Mouse (Mus musculus) urinary bladder, postnatal 14 days (tissue): ENCODE results near the gene Adk.

Experiments
- DNase-seq: peaks from one replicate; pipeline ENCODE4 v3.0.0; 2021; ENCODE audit warnings: low spot score

Gene Adk

GRCm38 (mm10) chr14:21052112-21052780, at the start of gene Adk, which contains the start of gene Ap3m1:
Adk (plus strand) TSS chr14:21052574.
Ap3m1 (minus strand) TSS chr14:21052508.
- peak; percentile 93 for DNase-seq

- no peak for DNase-seq
These were observed 38.5 kb upstream of the Adk start for GRCm38 (mm10) chr14:21013800-21014334.

DNA sequence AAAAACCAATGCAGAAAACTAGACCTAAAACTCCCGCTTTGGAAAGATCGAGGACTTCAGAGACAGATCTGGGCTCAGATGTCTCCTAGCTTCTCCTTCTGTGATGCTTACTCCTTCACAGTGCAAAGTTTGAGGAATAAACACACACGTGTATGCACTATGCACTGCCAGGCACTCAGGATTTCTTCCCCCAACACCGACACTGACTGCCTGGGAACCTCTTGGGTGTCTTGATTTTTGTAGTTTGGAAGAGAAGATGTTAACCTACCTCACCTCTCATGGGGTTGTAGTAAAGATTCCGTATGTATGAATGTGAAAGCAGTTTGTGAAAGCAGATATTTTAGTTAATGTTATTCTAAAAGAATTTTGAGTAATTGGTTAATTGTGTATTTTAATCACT, 34.5 kb upstream of the Adk start:
- DNase-seq, result no peak

DNA sequence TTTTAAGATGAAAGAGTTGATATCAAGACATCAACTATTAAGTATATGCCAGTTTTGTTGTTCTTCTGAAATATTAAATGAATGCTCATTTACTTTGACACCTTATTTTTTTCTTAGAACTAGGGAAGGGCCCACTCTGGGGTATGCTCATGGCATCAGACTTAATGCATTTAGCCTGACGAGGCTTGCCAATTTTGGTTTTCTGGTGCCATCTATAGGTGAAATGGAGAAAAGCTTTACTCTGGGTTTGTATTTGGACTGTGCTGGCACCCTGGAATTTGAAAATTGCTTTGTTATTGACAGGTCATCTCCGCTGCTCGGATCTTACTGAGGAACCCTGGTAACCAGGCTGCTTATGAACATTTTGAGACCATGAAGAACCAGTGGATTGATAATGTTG, 33.4 kb upstream of the Adk start:
- DNase-seq, result no peak

- DNase-seq, result no peak
These were observed 31.9 kb upstream of the Adk start for GRCm38 (mm10) chr14:21020435-21020834.

DNA sequence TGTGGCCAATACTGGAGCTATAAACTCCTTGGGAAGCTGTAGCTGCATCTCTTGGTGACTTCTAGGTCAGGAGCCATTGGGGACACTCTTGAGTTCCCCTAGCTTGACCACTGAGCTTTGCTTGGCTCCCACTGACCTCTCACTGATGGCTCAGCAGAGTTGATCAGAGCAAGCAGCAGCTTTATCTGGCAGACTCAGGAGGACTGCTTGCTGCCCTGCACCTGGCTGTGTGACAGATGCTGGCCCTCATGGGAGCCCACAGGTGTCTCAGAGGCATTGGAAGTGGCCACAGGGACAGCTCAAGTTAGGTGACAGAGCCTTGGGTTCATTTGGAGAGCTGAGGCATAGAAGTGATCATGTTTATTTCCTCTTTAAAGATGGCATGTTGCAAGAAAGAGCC, 24.8 kb upstream of the Adk start:
- DNase-seq, result no peak

- DNase-seq, result no peak
These were observed 23.2 kb upstream of the Adk start for GRCm38 (mm10) chr14:21029025-21029659.

DNA sequence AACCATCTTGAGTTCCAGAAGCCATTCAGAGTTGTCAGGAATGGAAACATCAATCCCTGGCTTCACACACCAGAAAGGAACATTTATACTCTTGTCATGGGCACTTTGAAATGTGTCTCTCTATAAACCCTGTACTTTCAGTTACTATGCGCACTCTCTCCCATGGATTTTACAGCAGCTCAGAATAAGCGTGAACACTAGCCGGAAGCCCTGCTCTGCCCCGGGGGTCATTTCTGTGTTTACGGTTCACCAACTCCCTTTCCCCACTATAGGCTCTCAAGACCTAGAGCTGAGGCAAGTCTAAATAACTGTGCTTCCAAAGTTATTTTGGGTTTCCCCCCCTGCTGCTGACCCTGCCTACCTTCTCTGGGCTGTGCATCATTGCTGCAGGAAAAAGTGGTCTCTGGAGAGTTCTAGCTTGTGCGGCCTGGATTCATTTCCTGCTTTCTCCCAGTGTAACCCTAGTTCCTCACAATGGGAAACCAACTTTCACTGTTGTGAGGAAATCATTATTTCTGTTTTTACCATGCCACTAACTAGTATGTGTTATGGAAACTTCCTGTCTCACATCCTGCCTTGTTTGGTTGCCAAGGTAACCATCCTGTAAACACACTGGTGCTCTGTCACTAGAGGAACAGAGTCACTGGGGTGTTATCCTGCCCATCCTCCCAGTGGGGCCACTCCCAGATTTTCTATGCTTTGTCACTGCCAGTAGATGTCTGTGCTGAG, 20.4 kb upstream of the Adk start:
- DNase-seq, result peak; percentile 8

DNA sequence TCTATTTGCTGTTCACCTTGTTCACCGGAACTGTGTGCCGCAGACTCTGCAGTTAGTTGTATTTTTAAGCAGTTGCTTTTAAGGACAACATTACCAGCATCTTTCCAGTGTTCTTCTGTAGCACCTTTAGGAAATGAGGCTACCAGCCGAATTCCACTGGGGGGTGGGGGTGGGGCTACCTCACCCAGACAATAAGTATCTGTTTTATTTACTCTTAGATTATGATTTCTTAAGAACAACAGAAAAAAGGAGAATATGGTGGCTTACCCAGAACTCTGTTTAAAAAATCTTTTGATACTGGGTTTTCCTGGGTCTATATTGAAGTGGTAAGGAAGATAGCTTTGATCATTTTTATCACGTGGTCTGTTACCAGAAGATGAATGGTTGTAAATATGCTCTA, 18.1 kb upstream of the Adk start:
- DNase-seq, result no peak

GRCm38 (mm10) chr14:21034791-21035190, 17.6 kb upstream of the Adk start:
- DNase-seq, result no peak

- DNase-seq, result no peak
These were observed 13.3 kb upstream of the Adk start for GRCm38 (mm10) chr14:21039077-21039476.

DNA sequence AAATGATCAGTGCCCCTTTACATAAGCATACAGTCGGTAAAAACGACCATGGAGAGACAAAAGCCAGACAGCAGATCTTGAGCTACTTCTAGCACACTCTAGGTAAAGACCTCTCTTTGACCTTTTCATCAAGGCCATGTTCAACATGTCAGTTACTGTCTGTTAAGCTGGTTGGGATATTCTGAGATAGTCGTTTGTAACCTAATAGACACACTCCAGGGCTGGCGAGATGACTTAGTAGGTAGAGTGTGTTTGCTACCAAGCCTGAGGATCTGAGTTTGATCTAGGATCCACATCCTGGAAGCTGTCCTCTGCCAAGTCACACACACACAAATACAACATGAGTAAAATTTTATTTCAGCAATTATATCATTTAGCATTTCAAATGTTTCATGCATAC, 12.8 kb upstream of the Adk start:
- no peak for DNase-seq

GRCm38 (mm10) chr14:21047840-21048239, 4.5 kb upstream of the Adk start:
- no peak for DNase-seq

DNA sequence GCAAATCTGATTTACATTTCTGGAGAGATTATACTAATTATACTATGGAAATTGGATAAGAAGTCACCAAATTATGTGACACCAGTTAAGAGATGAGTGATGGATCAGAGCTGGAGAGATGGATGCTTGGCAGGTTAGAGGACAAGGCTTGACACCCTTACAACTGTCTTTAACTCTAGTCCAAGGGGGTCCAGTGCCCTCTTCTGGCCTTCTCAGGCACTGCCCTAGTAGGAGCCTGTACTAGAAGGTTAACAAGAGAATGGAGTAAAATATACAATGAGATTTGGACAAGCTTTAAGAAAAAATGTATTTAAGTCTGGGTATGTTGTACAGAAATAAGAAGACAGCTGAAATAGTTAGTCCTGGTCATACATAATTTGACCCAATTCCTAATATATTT, 3.5 kb upstream of the Adk start:
- peak; percentile 41 for DNase-seq

- no peak for DNase-seq
These were observed 1.6 kb upstream of the Adk start for GRCm38 (mm10) chr14:21050734-21051133.

DNA sequence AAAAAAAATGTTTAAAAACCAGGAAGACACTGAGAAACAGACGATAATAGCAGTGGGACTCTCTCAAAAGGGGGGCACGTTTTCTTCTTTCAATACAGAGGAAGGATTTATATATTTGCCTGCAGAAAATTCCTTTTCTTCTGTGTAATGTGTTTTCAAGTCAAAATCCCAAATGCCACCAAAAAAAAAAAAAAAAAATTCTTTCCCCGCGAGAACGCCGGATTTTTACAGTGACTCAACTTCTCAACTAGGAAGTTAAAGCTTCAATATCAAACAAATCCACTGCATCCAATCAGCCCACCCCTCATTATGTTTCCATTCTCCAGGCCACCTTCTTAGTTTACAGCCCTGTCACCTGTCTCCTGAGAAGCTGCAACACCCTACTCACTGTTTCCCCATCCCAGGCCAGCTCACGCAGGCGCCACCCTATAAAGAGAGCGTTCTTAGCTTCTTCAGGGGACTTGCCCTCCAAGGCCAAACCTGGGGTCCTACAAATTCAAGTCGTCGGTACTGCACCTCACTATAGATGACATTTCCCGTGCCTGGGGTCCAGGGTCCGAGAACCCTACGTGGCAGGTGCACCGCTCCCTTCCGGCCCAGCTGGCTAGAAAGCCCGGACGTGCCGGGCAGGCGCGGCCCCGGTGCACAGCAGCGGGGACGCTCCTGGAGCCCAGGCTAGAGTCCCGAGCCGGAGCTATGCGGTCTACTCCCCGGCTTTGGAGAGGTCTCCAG, 828 bp upstream of the Adk start:
- DNase-seq, result no peak

DNA sequence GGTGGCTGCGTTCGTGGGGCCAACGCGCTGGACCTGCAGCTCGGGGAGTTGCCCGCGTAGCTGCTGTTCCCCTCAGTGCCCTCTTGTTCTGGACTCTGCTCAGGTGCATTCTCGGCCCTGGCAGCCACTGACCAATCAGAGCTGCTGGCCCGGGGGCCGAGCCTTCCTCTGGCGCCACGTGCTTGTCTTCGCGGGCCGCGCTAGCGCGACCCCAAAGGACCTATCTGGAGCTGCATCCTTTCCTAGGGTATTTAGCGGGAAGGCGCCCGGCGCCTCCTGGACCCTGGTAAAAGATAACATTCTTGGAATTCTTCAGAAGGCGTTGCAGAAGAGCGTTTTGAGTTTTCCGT, 382 bp downstream of the Adk start:
- peak; percentile 63 for DNase-seq

DNA sequence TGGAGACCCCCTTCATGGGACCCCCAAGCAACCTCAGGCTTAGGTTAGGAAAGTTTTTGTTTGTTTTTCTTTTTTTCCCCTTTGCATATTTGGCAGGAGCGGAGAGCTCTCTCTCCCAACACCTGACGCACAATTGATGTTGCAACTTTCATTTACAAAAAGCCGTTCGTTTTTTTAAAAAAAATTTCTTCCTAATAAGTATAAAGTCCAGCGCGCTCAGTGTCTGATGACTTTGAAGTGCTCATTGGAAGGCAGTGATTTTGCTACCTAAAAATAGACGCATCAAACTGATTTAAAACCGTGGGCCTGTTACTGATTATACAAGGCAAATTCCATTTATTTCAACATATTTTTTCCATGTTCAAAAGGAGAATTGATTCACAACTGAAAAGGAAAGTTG, 777 bp downstream of the Adk start:
- DNase-seq, result no peak

DNA sequence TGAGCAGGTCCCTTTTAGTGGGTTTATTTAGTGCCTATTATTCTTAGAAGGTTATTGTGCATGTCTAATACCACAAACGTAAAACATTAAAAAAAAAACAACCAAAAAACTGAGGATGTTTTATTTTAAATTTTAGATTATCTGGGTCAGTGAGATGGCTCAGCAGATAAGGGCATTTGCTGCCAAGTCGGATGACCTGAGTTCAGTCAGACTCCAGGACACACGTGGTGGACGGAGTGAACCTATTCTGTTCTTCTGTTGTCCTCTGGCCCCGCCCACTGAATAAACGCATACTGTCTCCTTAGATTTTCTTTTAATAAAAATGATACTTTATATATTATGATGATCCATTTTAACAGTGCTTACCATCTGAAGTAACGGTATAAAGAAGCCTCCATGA, 1.2 kb downstream of the Adk start:
- DNase-seq, result no peak

- no peak for DNase-seq
These were observed 6.6 kb downstream of the Adk start for GRCm38 (mm10) chr14:21058972-21059371.

GRCm38 (mm10) chr14:21062766-21063513, 10.6 kb downstream of the Adk start:
- DNase-seq, result no peak

DNA sequence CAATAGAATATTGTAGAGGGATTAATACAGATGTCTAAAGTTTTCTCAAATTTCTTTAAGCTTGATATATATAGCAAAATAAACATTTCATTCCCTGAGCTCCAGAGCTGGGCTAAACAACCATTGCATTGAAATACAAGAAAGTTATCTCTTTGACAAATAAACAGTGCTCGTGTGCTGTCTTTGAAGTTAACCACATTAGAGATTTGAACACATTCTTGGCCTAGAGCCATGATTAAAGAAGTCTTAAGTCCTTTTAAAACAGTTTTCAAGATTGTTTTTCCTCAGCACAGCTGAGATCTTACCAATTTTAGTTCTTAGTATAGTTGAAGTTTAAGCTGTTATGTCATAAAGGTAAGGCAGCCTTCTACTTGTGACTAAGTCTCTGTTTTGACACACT, 11.9 kb downstream of the Adk start:
- DNase-seq, result no peak
